Mouse (Mus musculus): ENCODE measurements around the gene Ube2a.
"Not testable (repeated sequence)": the region's sequence is repeated elsewhere in the genome, so short reads cannot be mapped to it uniquely, and the experiment has no call there.

Ube2a gene

GRCm38 (mm10) chrX:36873765-36874164, at the start of gene Ube2a, which contains the start of gene C330007P06Rik:
TSS of gene Ube2a (plus strand) at chrX:36873900.
TSS of gene C330007P06Rik (minus strand) at chrX:36874111.
- DNase-seq (ENCODE audit: low spot score in 2 of 2): no peak

DNA sequence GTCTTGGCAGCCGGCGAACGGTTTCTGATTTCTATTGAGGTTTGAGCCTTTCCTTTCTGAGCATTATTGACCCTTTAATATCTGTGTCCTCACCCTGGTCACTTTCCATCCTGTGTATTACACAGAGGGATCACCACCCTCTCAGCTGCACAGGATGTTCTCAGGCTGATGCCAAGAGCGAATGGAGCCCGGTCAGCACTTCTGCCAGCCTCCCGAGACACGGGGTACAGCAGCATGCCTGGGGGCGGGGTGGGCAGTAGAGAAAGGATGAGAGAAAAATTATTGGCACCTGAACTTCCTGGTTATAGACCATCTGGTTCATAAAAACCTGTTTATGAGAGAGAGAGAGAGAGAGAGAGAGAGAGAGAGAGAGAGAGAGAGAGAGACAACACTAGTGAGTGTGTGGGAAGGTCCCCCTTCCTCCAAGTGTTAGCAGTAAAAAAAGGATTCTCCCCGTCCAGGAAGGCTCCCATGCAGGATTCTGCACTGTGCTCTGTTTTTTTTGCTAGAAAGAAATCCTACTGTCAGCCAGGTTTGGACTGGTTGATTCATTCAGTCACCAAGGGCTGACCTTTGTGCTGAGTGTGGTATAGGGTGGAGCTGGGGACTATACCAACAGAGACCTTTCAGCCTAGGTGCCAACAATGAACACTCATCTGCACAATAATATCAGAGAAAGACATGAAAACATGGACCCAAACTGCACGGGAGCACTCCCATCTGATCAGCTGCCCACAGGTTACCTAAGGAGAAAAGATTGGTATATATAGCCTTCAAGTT, 49.6 kb upstream of the Ube2a start:
- no peak for DNase-seq (ENCODE audit: low spot score in 2 of 2)

DNA sequence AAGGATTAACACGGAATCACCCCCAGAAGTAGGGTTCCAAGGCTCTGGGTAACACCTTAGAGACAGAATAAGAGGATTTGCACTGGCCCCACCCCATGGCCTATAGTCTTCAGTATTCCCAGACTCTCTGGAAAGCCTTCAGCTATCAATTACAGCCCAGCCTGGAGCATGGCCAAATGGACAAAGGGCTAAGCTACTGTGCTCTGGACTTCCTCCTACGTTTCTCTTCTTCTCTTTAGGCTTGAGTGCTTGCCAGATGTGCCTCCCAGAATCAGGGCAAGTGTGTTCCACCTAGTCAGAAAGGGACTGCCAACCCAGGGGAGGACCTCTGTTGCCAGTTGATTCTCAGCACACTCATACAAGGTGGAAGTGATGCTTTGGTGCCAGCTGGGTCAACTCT, 48.7 kb upstream of the Ube2a start:
- DNase-seq (ENCODE audit: low spot score in 2 of 2): no peak

- DNase-seq (ENCODE audit: low spot score in 2 of 2): no peak
These were observed 46.8 kb upstream of the Ube2a start for GRCm38 (mm10) chrX:36826873-36827272.

GRCm38 (mm10) chrX:36830271-36830670, 43.4 kb upstream of the Ube2a start:
- no peak for DNase-seq (ENCODE audit: low spot score in 2 of 2)

DNA sequence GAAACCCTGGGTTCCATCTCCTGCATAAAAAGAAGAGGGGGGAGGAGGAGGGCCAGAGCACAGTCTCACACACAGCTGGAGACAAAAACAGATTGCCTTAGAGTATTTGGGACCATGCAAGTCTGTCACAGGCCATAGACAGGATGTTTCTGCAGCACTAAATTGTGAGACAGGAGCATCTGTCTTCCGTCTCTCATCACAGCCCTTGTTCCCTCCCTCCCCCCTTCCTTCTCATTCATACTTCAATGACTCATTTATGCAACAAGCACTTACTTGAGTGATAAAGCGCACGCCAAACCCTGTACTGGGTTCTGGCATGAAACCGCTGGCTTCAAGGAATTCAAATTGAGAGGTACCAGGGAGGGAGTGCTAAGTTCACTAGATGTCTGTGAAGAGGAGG, 42.1 kb upstream of the Ube2a start:
- no peak for DNase-seq (ENCODE audit: low spot score in 2 of 2)

- peak; percentile 36 to 68 for DNase-seq (ENCODE audit: low spot score in 2 of 2)
These were observed 40.2 kb upstream of the Ube2a start for GRCm38 (mm10) chrX:36833397-36834084.

GRCm38 (mm10) chrX:36837069-36837676, 36.5 kb upstream of the Ube2a start:
- no peak for DNase-seq (ENCODE audit: low spot score in 2 of 2)

- no peak for DNase-seq (ENCODE audit: low spot score in 2 of 2)
These were observed 34.3 kb upstream of the Ube2a start for GRCm38 (mm10) chrX:36839391-36839790.

GRCm38 (mm10) chrX:36841698-36842097, 32.0 kb upstream of the Ube2a start:
- DNase-seq (ENCODE audit: low spot score in 2 of 2): no peak

DNA sequence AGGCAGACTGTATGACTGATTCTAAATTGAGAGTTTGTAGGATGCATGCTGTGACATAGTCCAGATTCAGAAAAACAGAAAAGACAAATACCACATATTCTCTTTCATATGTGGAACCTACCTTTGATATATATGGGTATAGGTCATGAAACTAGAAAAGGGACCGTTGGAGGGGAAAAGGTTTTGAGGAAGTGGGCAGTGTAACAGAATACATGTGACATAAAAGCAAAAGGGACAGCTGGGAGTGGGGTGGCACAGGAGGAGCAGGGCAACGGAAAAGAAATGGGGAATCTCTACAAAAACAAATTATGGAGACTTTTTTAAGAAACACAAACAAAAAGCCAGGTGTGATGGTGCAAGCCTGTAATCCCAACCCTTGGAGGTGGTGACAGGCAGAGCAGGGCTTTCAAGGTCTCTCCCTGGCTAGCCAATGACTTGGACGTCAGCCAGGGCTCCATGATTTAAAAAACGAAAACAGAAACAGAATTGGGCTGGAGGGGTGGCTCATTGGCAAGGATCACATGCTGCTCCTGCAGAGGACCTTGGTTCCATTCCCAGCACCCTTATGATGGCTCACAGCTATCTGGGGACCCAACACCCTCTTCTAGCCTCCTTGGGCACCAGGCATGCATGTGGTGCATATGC, 30.2 kb upstream of the Ube2a start:
- no peak for DNase-seq (ENCODE audit: low spot score in 2 of 2)

- DNase-seq (ENCODE audit: low spot score in 2 of 2): no peak
These were observed 26.5 kb upstream of the Ube2a start for GRCm38 (mm10) chrX:36847152-36847551.

DNA sequence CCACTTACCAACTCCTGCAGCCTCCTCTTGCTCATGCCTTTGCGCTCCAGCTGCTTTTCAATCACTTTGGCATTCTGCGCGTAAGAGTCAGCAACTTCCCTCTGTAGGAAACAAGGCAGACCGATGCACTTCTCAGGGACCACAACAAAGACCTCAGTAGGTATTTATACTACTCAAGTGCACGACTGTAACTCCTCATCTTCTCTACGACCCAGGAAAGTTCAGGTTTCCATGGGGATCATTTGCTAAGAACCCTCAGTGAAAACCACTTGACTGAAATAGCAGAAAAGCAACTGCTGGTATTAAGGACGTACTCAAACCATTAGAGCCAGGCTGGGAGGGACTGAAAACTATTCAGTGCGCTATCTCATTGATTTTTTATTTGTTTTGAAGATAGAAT, 21.1 kb upstream of the Ube2a start:
- DNase-seq (ENCODE audit: low spot score in 2 of 2): no peak

DNA sequence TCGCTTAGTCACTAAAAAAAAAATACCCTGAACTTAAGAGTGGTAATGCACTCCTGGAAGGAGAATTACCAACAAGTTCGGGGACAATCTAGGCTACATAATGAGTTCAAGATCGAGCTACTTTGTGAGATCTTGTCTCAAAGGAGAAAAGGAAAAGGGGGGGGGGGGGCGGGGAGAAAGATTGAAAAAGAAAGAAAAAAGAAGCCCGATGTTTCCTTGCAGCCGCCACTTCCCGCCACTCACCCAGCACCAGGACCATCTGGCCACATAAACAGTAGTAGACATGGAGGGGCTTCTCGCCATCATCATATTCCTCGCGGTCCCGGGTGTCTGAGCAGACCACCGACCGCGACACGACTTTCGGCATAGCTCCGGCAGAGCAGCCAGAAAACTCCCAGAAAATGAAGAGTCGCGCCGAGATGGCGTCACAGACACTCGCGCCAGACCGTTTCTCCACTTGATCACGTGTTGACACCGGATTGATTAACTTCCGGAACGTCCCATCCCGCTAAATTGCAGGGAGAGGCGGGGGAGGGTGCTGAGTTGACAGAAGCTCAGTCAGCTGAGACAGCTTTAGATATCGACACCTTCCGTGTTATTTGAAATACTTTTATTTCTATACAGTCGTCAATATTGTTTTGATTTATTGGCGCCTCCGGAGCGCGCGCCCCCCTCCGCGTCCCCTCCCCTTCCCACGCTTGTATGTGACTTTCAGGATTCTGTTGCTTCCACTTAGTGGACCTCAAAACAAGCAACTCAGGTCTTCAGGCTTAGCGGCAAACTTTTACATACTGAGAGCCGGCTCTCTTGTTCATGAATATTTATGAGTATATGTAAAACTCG, 9.7 kb upstream of the Ube2a start:
- peak; percentile 49 to 70 for DNase-seq (ENCODE audit: low spot score in 2 of 2)

- DNase-seq (ENCODE audit: low spot score in 2 of 2): no peak
These were observed 8.9 kb upstream of the Ube2a start for GRCm38 (mm10) chrX:36864609-36865328.

DNA sequence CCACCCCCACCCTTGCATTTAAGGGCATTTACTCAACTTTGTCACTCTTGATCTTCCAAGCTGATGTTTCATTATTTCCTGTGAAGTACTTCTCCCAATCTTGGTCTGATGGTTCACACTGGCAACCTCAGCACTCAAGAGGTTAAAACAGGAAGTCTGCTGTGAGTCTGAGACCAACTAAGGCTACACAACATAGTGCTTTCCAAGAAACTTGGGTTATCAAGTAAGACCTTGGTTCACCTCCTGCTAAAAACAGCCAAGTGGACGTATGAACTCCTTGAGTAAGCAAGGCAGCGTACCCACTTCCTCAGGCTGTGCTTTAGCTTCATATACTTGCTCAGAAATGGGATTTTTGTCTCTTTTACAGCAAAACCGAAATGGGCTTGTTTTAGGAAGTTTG, 3.3 kb upstream of the Ube2a start:
- DNase-seq (ENCODE audit: low spot score in 2 of 2): no peak

DNA sequence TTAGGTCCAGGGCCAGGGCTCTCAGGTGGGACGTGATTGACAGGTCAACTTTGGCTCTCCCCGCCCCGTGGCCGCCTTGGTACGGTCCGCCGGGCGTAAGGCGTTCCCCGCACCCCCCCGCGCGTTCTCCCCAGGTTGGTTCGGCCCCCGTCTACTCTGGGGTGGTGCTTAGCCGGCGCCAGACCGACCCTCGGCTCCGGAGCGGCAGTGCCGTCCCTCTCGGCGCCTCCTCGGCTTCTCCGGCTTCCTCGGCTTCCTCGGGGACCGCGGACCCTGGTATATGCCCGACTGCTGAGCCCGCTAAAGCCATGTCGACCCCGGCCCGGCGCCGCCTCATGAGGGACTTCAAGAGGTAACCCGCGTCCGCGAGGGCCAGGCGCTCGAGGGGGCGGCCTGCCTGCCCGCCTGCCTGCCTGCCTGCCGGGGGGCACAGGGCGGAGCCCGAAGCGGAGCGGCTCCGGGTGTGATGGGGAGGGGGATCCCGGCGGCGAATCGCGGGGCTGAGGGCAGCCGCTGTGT, 537 bp downstream of the Ube2a start:
- peak; percentile 78 to 87 for DNase-seq (ENCODE audit: low spot score in 2 of 2)

DNA sequence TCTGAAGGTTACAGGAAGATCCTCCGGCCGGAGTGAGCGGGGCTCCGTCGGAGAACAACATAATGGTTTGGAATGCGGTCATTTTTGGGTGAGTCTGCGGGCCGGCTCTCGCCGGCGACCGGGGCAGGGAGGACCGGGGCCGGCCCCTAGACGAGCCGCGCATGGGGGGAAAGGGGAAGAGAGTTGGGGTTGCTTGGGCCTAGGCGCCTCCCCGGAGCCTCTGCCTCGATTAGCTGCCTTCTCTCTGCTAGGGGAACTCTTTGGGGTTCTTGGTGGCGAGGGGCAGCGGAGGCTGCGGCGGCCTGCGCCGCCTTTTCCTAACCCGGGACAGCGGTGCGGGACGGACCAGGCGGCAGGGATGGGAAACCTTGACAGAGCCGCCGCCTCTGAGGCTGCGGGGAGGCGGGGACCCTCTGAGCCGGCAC, 1.0 kb downstream of the Ube2a start:
- peak; percentile 7 to 17 for DNase-seq (ENCODE audit: low spot score in 2 of 2)

DNA sequence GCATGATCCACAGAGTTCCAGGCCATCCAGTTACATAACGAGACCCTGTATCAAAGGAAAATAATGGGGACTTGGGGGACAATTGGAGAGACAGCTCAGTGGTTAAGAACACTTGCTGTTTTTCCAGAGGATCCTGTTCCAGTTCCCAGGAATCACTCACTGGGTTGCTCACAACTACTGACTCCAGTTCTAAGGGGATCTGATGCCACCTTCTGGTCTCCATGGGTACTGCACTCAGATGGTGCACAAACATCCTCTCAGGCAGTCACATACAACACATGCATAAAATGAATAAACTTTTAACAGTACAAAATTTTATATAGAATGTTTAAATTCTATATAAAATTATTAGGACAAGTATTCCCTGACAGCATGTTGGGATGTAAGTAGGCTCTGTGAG, 11.0 kb downstream of the Ube2a start:
- DNase-seq (ENCODE audit: low spot score in 2 of 2): peak in 1 of 2 experiments; percentile 16

GRCm38 (mm10) chrX:36898931-36899330, 25.2 kb downstream of the Ube2a start:
- DNase-seq (ENCODE audit: low spot score in 2 of 2): not testable (repeated sequence)
